Mouse (Mus musculus): ENCODE results near the gene Tpbgl. TPM values are rescaled to one million over a fixed set of nuclear protein-coding genes. Genes with fewer than 3 reads are reported as not detected.

Tpbgl gene
- polyA plus RNA-seq, 1 experiment: 0.04 TPM

DNA sequence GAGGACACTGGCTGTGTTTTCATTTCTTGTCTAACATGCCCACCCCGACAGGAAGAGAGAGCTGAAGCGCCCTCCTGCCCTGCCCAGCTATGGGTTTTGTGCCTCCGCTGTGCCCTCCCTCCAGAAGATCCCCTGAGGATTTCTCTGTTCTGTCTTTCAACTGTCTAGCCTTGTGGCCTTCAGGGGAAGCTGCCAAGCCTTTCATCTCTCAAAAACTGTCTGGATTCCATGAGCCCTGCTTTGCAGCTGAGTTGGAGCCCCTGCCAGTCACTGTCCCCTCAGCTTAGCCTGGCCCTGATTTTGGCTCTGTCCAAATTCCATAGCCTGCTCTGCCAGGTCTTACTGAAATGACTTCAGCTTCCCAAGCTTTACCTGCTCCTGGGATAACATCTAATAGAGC lies 20.1 kb downstream of the Tpbgl start:
- Histone ChIP-seq H3K27me3 (replicated peaks) (no peaks in the 10 kb centered on the region), H3K4me3 (replicated peaks) (no peak overlapping the region), H3K9me3 (no peaks in the 10 kb centered on the region), H3K36me3 (replicated peaks; ENCODE audit: low read length) (peaks cover 74% of the 10 kb centered on the region), H3K4me1 (peaks cover 42% of the 10 kb centered on the region)
- TF ChIP-seq FLI1 (IDR thresholded peaks at IDR 0.05; ENCODE audit: low read length) (no peak), GATA1 (IDR thresholded peaks at IDR 0.05; ENCODE audit: borderline replicate concordance, low read length) (no peak)

DNA sequence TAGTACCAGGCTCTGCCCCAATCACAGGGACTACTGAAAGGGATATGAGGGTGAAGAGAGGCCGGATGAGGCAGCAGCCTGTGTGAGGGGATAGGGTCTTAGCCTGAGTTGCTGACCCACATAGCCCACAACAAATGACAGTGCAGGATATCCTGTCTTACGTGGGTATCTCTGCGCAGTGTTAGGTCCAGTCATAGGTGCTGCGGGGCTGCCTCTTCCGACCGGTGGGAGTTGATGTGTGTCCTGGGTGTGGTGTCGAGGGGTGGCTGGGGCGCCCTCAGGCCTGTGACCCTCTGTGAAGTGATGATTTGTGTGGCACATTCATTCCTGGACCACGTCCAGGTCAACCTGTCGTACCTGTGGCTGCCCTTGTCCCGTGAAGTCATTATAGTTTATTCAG lies 20.6 kb downstream of the Tpbgl start:
- H3K36me3 ChIP-seq (replicated peaks; ENCODE audit: low read length): peaks cover 79% of the 10 kb centered on the region
- peaks cover 44% of the 10 kb centered on the region for H3K4me1 ChIP-seq
- no peak for TF ChIP-seq FLI1 (IDR thresholded peaks at IDR 0.05; ENCODE audit: low read length)
- TF ChIP-seq GATA1 (IDR thresholded peaks at IDR 0.05; ENCODE audit: borderline replicate concordance, low read length): no peak
- H3K27me3 ChIP-seq (replicated peaks): no peaks in the 10 kb centered on the region
- no peaks in the 10 kb centered on the region for H3K9me3 ChIP-seq
- no peak overlapping the region for H3K4me3 ChIP-seq (replicated peaks)

DNA sequence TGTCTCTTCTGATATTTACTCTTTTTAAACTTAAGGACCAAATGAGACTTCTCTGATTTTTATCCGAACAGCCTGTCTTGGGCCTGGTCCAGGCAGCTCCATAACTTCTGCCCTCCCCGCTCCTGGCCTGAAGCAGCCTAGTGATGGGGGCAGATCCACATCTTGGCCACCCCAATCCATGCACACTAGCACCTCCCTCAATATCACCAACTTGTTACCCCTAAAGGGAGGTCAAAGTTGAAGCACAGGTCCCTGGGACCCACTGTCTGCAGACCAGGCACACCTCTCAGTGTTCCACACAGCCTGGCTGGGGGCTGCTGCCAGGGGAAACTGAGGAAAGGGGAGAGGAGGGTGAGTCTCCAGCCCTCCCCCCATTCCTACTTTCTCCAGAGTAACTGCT lies 21.8 kb downstream of the Tpbgl start:
- Histone ChIP-seq H3K4me1 (peaks cover 44% of the 10 kb centered on the region), H3K9me3 (no peaks in the 10 kb centered on the region), H3K36me3 (replicated peaks; ENCODE audit: low read length) (peaks cover 91% of the 10 kb centered on the region), H3K4me3 (replicated peaks) (no peak overlapping the region), H3K27me3 (replicated peaks) (no peaks in the 10 kb centered on the region)
- no peak for TF ChIP-seq FLI1 (IDR thresholded peaks at IDR 0.05; ENCODE audit: low read length)
- no peak for TF ChIP-seq GATA1 (IDR thresholded peaks at IDR 0.05; ENCODE audit: borderline replicate concordance, low read length)

DNA sequence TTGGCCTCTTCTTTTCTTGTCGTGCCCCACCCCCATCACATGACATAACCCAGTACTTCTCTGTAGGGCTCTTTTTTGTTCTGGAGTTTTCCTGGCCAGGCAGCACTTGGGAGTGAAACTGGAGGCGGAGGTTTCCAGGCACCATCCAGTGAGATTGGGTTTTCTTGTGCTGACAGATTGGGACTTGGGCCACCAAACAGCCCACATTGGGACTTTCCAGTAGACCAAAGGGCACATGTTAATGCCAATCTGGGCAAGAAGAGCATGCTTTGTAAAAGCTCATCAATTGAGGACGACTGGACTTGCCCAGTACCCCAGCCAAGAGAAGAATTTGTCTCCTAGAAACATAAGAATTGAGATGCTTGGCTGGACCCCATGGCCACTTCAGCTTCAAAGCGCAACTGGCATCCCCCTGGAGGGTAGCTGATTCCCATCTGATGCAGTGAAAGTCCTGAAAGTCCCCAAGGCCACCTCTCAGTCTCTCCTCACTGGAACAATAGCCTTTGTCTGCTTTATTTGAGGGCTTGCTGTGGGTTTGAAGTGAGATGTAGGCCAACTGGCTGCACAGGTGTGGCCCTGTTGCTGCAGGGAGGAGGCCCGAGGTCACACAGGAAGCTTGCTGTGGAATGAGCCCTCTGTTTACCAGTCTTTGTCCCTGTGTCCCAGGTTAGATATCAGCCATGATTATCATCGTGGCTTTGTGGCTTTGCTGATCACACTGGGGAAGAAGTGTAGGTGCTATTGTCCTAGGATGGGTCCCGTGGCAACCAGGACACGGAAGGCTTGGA lies 22.8 kb downstream of the Tpbgl start:
- no peaks in the 10 kb centered on the region for H3K9me3 ChIP-seq
- H3K4me1 ChIP-seq: peaks cover 46% of the 10 kb centered on the region
- H3K36me3 ChIP-seq (replicated peaks; ENCODE audit: low read length): peaks cover 100% of the 10 kb centered on the region
- TF ChIP-seq FLI1 (IDR thresholded peaks at IDR 0.05; ENCODE audit: low read length) (no peak), GATA1 (IDR thresholded peaks at IDR 0.05; ENCODE audit: borderline replicate concordance, low read length) (no peak)
- H3K4me3 ChIP-seq (replicated peaks): no peak overlapping the region
- no peaks in the 10 kb centered on the region for H3K27me3 ChIP-seq (replicated peaks)

DNA sequence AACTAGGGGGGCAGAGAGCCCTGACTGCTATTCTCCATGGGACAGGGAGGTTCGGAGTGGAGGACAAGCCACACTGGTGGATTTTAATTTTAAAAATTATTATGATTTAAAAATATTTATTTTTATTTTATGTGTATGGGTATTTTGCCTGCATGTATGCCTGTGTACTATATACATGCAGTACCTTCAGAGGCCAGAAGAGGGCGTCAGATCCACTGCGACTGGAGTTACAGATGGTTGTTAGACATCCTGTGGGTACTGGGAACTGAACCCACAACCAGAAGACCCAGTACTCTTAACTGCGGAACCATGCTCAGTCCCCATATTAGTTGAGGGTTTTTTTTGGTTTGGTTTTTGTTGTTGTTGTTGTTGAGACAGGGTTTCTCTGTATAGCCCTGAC lies 28.2 kb downstream of the Tpbgl start:
- Histone ChIP-seq H3K9me3 (no peaks in the 10 kb centered on the region), H3K36me3 (replicated peaks; ENCODE audit: low read length) (peaks cover 100% of the 10 kb centered on the region), H3K4me3 (replicated peaks) (no peak overlapping the region), H3K27me3 (replicated peaks) (no peaks in the 10 kb centered on the region), H3K4me1 (peaks cover 58% of the 10 kb centered on the region)
- TF ChIP-seq GATA1 (IDR thresholded peaks at IDR 0.05; ENCODE audit: borderline replicate concordance, low read length): no peak
- no peak for TF ChIP-seq FLI1 (IDR thresholded peaks at IDR 0.05; ENCODE audit: low read length)

DNA sequence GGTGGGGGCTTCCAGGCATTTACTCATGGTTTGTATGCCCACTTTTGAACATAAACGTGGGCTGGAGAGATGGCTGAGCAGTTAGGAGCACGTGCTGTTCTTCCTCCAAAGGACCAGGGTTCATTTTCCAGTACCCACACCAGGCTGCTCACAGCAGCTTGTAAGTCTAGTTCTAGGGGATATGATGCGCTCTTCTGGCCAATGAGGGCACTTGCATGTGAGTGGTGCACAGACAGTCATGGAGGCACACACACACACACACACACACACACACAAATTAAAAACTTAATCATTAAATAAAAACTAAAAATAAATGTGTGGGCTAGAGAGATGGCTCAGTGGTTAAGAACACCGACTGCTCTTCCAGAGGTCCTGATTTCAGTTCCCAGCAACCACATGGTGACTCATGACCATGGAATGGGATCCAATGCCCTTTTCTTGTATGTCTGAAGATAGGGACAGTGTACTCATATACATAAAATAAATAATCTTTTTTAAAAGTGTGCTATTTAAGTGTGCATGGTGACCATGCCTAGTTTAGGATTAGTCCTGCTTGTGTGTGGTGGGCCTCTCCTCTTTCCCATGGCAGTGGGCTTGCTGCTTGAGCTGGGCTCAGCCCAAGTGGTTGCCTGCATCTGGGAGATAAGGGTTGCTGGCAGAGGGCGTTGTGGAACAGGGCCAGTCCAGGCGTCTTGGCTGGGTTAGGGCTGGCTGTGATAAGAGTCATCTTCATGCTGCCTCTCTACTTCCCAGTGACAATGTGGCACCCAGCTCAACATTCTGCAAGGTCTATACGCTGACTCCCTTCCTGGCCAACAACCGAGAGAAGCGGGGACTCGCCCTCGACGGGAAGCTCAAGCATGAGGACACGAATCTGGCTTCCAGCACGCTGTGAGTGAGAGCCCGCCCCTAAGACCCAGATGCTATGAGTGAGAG lies 32.8 kb downstream of the Tpbgl start:
- H3K4me1 ChIP-seq: peaks cover 91% of the 10 kb centered on the region

DNA sequence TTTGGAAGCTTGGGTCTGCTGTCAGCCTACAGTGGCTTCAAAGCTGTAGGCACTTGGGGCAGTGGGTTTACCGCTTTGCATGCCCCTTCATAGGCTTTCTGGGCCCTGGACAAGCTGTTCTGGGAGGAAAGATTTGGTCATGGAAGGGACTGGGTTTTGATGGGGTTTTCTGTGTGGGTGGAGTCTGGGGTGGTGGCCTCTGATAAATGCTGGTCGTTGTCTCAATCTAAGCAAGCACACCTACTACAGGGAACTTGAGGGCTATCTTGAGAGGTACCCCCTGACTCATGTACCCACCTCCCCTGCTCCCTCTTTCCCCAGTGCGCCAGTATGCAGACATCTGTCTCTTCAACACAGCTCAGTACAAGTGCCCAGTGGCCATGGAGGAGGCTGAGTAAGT lies 34.2 kb downstream of the Tpbgl start:
- peaks cover 98% of the 10 kb centered on the region for H3K4me1 ChIP-seq
- TF ChIP-seq FLI1 (IDR thresholded peaks at IDR 0.05; ENCODE audit: low read length) (no peak), GATA1 (IDR thresholded peaks at IDR 0.05; ENCODE audit: borderline replicate concordance, low read length) (no peak)
- H3K4me3 ChIP-seq (replicated peaks): no peak overlapping the region
- no peaks in the 10 kb centered on the region for H3K9me3 ChIP-seq
- peaks cover 100% of the 10 kb centered on the region for H3K36me3 ChIP-seq (replicated peaks; ENCODE audit: low read length)
- no peaks in the 10 kb centered on the region for H3K27me3 ChIP-seq (replicated peaks)

More for the DNA sequence above, 32.8 kb downstream of the Tpbgl start:
- peaks cover 100% of the 10 kb centered on the region for H3K36me3 ChIP-seq (replicated peaks; ENCODE audit: low read length)
- no peaks in the 10 kb centered on the region for H3K9me3 ChIP-seq
- H3K27me3 ChIP-seq (replicated peaks): no peaks in the 10 kb centered on the region
- no peak for TF ChIP-seq FLI1 (IDR thresholded peaks at IDR 0.05; ENCODE audit: low read length)
- TF ChIP-seq GATA1 (IDR thresholded peaks at IDR 0.05; ENCODE audit: borderline replicate concordance, low read length): no peak; the same call in 2 of the 3 replicates
- H3K4me3 ChIP-seq (replicated peaks): no peak overlapping the region

DNA sequence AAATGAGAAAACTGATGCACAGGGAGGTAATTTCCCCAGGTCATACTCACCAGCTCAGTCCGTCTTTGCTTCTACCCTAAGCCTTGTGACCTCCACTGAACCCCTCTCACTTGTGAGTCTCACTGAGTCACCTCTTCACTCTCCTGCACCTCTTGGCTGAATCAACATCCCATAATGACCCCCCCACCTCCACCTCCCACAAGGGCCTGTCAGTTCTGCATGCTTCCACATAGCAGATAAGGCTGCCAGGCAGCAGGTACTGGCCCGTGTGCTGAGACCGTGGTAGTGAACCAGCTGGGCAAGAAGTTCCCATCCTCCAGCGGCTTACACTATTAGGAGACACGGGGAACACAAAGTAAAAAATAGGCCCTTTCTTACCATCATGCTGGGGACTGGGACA lies 36.3 kb downstream of the Tpbgl start:
- no peak overlapping the region for H3K4me3 ChIP-seq (replicated peaks)
- no peak for TF ChIP-seq FLI1 (IDR thresholded peaks at IDR 0.05; ENCODE audit: low read length)
- TF ChIP-seq GATA1 (IDR thresholded peaks at IDR 0.05; ENCODE audit: borderline replicate concordance, low read length): no peak
- H3K9me3 ChIP-seq: no peaks in the 10 kb centered on the region
- H3K36me3 ChIP-seq (replicated peaks; ENCODE audit: low read length): peaks cover 100% of the 10 kb centered on the region
- H3K27me3 ChIP-seq (replicated peaks): no peaks in the 10 kb centered on the region
- H3K4me1 ChIP-seq: peaks cover 99% of the 10 kb centered on the region

DNA sequence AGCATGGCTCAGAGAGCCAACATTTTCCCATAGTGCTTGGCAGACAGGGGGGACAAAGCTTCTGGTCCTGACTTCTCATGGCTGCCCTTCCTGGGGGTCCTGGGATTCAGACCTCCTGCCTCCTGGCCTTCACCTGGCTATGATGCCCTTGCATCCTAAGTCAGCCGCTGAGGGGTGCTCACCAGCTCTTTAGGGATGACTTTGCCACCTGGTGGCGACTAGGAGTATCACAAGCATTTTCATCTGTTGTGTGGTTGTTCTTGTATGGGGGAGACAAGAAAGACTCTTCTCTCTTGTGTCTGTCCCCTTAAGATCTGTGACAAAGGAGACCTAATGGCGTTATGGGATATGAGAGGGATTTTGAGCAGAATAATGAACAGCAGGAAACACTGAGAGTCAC lies 36.8 kb downstream of the Tpbgl start:
- Histone ChIP-seq H3K9me3 (no peaks in the 10 kb centered on the region), H3K4me1 (peaks cover 99% of the 10 kb centered on the region), H3K36me3 (replicated peaks; ENCODE audit: low read length) (peaks cover 99% of the 10 kb centered on the region), H3K27me3 (replicated peaks) (no peaks in the 10 kb centered on the region), H3K4me3 (replicated peaks) (no peak overlapping the region)
- TF ChIP-seq FLI1 (IDR thresholded peaks at IDR 0.05; ENCODE audit: low read length) (no peak), GATA1 (IDR thresholded peaks at IDR 0.05; ENCODE audit: borderline replicate concordance, low read length) (no peak)

DNA sequence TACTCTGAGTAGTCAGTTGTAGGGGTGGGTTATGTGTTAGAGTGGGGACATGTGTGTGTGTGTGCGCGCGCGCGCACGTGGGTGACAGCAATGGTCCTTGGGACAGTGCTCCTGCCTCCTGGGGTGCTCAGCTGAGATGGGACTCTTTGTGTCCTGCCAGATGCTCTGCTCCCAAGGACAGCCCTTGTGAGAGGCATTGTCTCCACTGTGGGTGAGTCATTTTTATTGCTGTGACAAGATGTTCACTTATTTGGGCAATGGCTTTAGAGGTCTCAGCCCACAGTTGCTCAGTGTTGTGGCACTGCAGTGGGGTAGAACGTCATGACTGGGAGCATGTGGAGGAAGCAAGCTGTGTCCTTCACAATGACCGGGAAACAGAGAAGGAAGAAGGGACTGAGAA lies 40.9 kb downstream of the Tpbgl start:
- no peak for TF ChIP-seq FLI1 (IDR thresholded peaks at IDR 0.05; ENCODE audit: low read length)
- no peak for TF ChIP-seq GATA1 (IDR thresholded peaks at IDR 0.05; ENCODE audit: borderline replicate concordance, low read length)
- no peaks in the 10 kb centered on the region for H3K27me3 ChIP-seq (replicated peaks)
- H3K4me3 ChIP-seq (replicated peaks): no peak overlapping the region
- H3K9me3 ChIP-seq: no peaks in the 10 kb centered on the region
- peaks cover 99% of the 10 kb centered on the region for H3K4me1 ChIP-seq
- H3K36me3 ChIP-seq (replicated peaks; ENCODE audit: low read length): peaks cover 94% of the 10 kb centered on the region
